Mouse (Mus musculus) cerebellum, adult 18-20 months (tissue): ENCODE measurements around the gene Olfr248.
"Not testable (repeated sequence)": the region's sequence is repeated elsewhere in the genome, so short reads cannot be mapped to it uniquely, and the experiment has no call there.

ENCODE experiments used
- DNase-seq, 2 experiments: peaks; one replicate each; pipeline ENCODE4 v3.0.0; 2021

Gene Olfr248

DNA sequence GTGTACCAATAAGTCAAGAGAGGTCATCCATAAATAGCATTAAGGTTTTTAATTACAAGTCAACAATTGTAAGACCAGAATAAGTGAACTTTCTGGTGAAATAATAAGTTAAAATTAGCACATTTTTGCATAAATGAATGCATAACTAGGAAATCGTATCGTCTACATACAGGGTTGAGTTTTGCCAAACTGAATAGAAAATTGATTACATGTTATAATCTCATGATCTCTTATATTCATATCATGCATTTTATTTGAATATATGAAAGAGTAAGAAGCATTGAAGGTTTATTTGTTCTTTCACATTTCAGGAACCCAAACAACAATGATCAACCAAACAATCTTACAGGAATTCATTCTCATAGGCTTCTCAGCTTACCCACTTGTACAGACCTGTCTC, at the start of gene Olfr248:
TSS of gene Olfr248 (plus strand) at position 301 of the 400 bp plus-strand sequence.
- DNase-seq, result no peak

DNA sequence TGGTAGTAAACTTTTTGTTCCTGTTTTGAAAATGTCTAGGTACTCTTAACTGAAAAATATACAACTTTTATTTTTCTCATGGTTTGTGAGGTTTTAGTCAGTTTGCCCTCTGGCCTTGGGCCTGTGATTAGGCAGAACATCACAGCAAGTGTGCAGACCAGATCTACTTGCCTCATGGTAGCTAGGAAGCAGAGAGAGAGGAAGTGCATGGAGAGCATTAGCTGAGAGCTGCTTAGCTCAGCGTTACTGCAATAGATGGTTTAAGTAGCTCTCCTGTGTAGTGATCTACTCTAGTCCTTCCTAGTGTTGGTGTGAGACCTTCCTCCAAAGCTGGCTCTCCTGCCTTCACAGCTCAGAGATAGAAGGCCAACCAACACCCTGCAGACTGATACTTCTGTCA, 37.2 kb upstream of the Olfr248 start:
- not testable (repeated sequence) for DNase-seq

DNA sequence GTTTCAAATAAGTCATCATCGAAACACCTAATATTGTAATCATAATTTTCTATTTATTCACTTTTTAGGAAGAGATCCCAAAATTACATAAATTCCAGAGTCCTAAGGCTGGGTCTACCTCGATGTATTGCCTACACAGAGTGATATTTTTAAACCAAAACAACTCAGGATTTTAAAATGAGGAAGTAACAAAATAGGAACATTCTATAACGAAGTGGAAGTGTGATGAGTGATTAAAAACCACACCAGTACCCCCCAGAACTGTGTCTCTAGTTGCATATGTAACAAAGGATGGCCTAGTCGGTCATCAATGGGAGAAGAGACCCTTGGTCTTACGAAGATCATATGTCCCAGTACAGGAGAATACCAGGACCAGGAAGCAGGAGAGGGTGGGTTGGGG, 36.2 kb upstream of the Olfr248 start:
- no peak for DNase-seq

DNA sequence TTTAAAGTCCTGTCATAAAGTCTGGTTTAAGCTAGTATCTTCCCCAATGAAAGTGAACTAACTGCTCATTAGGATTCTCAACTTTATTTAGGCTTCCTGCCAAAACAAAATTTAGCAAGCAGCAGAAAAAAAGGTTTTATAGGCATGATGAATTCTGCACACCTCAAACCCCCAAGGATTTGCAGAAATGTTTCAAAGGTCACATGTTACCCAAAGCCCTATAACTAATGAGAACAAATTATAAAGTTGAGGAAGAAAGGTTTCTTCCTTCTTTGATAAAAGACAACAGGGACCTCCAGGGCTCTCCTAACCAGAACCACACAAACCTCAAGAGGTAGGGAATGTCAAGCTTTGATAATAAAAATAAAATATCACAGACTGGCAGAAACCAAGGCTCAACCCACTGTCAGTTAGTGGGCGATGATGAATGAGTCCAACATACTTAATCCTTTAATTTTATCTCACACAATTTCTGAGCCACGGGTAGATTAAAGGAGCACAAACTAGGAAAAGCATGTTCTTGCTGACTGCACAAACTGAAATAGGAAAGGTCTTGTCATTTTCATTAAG, 25.9 kb upstream of the Olfr248 start, which contains the start of gene Olfr417:
TSS of gene Olfr417 (plus strand) at position 241 of the 570 bp plus-strand sequence.
- no peak for DNase-seq

DNA sequence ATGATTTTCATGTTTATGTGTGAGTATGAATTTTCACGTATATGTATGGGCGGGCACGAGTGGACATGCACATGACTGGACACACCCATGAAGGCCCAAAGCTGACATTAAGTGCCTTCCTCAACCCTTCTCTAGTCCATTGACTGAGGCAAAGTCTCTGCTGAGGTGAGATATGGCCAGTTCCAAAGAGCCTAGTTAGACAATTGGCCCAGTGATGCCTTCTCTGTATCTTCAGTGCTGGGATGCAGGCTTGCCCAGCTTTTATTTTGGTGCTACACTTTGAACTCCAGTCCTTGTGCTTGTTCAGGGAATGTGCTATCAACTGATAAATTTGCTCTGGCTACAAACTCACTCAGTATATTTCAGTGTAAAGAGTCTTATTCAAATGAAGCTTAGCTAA, 17.0 kb upstream of the Olfr248 start:
- DNase-seq, result no peak

DNA sequence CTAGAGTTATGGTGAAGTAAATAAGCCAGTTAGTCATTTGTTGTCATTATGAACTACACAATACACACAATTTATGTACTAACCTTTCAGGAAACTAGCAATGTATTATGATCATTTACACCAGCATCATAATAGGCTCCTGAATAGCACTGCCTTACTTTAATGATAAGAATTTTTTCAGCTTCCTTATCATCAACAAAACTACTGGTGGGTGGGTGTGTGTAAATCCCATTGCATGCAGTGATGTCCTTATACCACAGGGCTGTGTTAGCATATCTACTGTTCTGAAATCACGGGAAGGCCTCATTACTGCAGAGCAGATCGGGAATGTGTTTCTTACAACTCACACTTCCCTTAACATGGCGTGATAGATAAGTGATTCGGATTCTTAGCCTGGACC, 32.1 kb downstream of the Olfr248 start:
- no peak for DNase-seq

DNA sequence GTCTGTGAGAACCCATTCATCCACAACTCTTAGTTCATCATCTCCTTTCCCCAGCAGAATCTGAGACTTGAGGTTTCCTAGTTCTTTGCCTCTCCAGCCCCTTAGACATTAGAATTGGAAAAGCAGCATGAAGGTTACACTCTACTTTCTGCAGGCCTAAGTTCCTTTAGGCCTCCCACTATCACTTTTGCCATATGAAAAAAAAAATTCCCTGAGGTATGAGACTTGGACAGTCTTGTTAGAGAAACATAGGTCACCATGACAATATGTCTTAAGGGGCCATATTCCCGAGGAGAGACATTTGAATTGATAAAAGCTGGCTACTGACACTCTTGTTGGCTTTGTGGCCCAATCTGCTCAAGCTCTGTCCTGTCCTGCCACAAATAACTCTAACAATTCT, 32.9 kb downstream of the Olfr248 start, which contains the start of gene Olfr414:
TSS of gene Olfr414 (plus strand) at position 301 of the 400 bp plus-strand sequence.
- no peak for DNase-seq

DNA sequence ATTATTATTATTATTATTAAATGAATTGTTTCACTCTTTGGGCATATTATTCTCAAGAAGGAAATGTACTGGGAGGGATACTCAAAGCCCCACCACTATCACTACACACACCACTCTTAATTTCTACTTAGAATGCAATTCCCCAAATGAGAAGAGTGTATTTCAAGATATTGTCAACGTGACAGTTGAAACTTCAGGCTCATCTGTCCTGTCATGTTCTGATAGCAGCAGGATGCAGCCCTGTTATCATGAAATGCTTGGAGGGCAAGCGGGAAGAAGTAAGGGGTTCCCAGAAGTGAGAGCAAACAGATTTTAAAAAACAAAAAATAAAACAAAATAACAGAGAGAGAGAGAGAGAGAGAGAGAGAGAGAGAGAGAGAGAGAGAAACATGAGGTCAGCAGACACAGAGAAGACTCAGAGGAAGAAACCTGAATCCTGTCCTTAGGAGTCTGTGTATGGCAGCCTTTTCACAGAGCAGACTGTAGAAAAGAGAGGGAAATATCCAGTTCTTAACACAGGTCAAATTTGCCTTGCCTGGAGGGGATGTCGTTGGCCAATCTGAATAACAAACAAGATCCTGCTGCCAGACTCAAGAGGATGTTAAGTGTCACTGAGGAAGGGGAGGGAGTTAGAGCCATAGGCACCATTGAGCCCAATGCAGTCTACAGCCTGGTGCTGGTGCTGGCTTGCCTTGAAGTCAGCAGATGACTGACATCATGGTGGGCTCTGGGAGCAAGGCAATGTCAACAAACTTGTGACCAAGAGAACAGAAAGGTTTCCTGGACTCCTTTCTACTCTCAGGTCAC, 35.5 kb downstream of the Olfr248 start:
- DNase-seq, result no peak

DNA sequence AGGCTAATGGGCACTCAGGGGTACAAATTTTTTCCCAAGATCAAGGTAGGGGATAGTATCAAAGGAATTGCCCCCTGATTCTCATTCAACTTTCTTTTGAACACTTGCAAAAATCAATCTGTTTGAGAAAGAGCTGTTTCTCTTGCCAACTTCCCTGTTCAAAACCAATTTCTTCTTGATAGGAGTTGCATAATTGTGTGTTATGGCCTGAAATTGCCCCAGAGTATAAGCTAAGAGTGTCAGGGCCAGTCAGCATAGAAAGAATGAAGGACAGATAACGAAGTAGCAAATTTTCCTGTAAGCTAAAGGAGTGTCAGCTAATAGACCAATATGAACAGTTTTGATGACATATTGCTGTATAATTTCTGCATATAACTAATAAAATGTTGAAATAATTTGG, 36.6 kb downstream of the Olfr248 start:
- no peak for DNase-seq

DNA sequence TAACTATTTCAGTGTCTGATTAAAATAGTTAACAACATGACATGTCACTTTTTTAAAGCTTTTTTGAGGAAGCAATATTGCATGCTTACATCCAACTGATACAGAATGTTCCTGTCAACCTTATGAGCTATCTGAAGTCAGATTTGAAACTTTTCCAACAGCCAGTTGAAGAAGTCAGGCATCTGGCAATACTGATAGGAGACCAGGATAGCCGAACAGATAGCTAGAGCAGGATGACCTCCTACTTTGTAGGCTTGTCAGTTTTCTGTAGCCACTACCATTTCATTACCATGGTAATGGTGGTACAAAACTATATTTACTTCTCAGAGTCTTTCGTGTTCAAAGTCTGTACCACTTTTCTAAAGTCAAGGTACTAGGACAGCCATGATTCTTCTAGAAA, 37.6 kb downstream of the Olfr248 start:
- DNase-seq, result no peak

DNA sequence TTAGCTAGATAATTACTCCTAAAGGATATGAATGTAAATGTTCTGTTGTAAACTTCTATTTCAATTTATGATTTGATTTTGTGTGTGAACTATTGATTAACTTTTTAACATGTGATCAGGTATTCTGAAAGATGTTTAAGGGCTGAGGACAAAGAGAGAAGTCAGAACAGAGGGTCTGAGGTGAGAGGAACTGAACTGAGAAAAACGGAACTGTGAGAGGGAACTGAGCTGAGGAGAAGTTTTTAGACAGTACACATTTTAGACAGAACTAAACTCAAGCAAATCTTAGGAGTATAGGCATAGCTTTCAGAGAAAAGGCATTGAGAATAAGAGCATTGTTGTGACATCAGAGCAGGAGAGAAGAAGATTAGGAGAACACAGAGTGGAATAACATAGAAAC, 43.3 kb downstream of the Olfr248 start:
- DNase-seq, result no peak
